Mouse (Mus musculus) bone marrow macrophage, adult 2 months (primary cell): Measurements from ENCODE around the gene Htr3b.

Experiments used
- CTCF ChIP-seq: IDR thresholded peaks from 2 replicates; pipeline ENCODE4 v1.5.1; 2012; ENCODE audit warnings: low read depth, mild to moderate bottlenecking, low read length, moderate library complexity
- POLR2A ChIP-seq: IDR thresholded peaks from 2 replicates; pipeline ENCODE4 v1.6.1; 2012; ENCODE audit warnings: mild to moderate bottlenecking, low read depth, low read length, borderline replicate concordance

- TF ChIP-seq POLR2A (no peak), CTCF (no peak)
Observed at GRCm38 (mm10) chr9:48985708-48986088, 20.9 kb upstream of the Htr3b start.
